Mouse (Mus musculus) liver, postnatal 0 days (tissue): ENCODE results near the gene Scaf4.

Source experiments
- CTCF ChIP-seq: sonication (generic); IDR thresholded peaks from 2 replicates; pipeline ENCODE4 v1.5.1; 2016; ENCODE audit warnings: antibody characterized with exemption, low read depth
- EP300 ChIP-seq: IDR thresholded peaks from 2 replicates; pipeline ENCODE4 v1.6.1; 2016; ENCODE audit warnings: antibody characterized with exemption, low read depth, mild to moderate bottlenecking

GRCm38 (mm10) chr16:90279058-90279457 is 5.2 kb downstream of the Scaf4 start:
- TF ChIP-seq EP300 (no peak), CTCF (no peak)
